Mouse (Mus musculus) left cerebral cortex, adult 9 months (tissue): ENCODE measurements around the gene Tlk2.
"Not testable (repeated sequence)": the region's sequence is repeated elsewhere in the genome, so short reads cannot be mapped to it uniquely, and the experiment has no call there.

Experiments
- DNase-seq, 2 experiments: peaks; one replicate each; pipeline ENCODE4 v3.0.0; 2022; ENCODE audit warnings: low spot score in 2 of 2

Tlk2 gene

DNA sequence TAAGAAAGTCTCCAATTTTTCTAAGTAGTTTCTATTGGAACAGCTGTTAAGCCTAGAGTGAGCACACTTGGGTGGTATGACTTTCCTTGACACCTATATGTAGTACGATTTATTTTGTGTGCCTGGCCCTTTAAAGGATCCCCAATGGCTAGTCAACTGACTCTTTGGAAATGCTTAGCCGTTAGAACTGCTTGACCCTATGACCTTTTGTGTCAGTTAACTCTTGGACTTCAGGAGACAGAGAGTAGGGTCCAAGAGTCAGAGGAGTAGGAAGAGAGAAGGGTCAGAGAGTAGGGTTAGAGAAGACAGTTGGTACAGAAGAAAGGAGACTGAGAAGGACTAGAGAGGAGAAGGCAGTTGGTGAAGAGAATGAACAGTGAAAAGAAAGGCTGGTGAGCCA is at the start of gene Tlk2:
Tlk2 (plus strand) TSS at position 292 of the 400 bp plus-strand sequence.
- no peak for DNase-seq

DNA sequence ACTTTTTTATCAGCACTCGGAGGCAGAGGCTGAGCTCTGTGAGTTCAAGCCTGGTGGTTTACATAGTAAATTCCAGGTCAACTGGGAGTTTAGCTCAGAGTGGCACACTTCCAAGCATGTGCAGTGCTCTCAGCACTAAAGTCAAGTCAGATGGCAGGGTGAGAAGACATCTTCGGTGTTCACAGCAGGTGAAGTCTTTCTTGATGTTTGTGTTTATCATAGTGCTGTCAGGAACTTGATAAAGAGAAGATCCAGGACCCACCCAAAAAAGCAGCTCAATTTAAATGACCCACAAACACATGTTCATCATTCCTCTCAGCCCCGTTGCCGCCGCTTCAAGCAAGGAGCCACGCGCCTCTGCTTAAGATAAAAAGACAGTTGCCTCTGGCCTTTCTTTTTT is 42.9 kb upstream of the Tlk2 start:
- no peak for DNase-seq

DNA sequence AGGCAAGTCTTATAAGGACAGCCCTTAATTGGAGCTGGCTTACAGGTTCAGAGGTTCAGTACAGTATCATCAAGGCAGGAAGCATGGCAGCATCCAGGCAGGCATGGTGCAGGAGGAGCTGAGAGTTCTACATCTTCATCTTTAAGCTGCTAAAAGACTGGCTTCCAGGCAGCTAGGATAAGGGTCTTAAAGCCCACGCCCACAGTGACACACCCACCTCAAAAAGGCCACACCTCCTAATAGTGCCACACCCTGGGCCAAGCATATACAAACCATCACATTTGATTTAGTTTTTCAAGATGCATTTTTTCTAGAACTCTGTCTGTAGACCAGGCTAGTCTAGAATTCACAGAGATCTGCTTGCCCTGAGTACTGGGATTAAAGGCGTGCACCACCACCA is 41.4 kb upstream of the Tlk2 start:
- DNase-seq: not testable (repeated sequence)

DNA sequence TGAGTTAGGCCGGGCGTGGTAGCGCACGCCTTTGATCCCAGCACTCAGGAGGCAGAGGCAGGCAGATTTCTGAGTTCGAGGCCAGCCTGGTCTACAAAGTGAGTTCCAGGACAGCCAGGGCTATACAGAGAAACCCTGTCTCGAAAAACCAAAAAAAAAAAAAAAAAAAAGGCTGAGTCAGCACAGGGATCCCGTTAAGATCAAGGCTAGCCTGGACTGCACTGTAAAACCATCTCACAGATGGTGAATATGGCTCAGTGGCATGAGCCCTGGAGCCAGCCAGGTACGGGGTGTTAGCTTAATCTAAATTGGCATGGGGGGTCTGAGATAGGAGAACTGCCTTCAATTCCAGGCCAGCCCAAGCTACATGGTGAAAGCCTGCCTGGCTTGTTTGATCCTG is 38.1 kb upstream of the Tlk2 start:
- DNase-seq: not testable (repeated sequence)

DNA sequence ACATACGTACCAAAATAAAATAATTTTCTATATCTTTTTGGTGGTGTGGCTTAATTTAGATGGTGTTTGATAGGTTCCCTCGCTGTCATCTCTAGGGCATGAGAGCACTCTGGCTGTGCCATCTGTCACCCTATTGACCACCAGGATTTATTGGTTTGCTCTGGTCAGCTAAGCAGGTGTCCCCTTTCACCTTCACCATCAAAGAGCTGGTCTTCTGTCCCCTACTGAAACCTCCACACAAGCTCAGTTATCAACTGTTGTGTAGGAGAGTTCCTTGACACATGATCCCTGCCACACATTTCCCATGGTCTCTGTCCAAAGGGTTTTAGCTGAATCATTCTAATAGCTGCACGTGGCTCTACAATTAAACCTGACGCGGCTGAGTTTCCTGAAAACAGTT is 37.5 kb upstream of the Tlk2 start:
- DNase-seq: no peak

DNA sequence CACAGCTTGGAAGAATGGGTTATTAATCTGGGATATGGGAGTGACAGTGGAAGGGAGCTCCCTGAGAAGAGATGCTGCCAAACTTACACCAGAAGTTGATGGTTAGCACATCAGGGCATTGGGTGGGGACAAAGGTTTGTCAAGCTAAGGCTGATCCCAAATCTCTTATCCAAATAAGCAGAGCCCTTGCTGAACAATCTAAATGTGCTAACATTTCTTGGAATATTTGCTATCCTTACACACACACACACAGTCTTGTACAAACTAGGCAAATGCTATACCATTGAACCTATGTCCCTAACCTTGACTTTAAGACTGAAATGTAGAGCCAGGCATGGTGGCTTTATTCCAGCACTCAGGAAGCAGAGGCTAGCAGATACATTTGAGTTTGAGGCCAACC is 35.0 kb upstream of the Tlk2 start:
- DNase-seq: no peak

DNA sequence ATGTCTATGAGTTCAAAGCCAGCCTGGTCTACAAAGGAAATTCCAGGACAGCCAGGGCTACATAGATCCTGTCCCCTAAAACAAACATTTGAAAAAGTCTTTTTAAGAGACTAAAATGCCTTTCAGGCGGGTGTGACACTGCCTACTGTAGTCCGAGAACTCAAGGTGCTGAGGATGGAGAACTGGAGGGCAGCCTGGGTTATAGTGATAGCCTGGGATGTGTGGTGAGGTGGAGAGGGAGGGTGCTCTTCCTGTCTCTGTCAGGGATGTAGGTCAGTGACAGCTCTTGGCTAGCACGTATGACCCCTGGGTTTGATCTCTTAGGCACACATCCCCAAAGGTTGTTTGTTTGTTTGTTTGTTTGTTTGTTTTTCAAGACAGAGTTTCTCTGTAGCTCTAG is 34.5 kb upstream of the Tlk2 start:
- no peak for DNase-seq

DNA sequence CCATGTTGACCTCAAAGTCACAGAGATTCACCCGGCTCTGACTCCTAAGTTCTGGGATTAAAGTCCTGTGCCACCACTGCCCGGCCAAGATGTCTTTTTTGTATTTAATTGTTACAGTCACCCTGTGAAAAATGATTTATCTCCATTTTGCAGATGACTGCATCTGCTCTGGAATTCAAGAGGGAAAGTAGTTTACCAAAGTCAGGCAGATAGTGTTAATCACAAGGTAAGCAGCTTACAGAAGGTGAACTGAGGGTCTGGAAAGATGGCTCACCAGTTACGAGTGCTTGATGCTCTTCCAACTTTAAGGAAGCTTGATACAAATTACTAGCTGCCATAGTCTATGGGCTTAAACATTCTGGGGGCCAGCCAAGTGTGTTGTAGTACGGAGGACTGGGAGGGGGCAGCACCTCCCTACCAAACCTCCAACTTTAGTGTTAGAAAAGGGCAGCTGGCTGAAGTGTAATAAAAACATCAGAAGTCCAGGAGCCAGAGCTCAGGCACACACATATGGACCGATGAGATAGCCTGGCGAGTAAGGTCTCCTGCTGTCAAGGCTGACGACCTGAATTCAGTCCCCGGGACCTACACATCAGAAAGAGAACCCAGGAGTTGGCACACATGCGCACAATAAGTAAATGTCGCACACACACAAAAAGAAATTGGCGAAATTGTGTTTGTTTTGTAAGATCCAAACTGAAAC is 33.9 kb upstream of the Tlk2 start:
- no peak for DNase-seq

DNA sequence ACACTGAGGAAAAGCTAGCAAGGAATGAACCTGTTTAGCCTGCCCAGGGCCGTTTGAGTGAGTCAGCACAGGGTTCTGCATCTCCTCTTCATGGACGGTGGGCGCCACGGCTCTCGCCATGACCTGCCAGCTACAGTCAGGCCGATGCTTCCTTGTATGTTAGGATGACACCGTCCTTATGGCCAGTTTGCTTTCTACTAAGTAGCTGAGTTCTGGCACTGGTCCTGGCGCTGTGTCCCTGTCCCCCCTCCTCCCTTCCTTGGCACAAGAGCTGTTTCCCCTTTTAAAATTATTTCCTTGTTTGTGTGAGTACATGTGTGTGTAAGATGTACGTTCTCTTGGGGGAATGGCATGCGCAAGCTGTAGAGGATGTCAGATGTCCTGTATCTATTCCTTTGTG is 33.4 kb upstream of the Tlk2 start:
- DNase-seq: no peak

DNA sequence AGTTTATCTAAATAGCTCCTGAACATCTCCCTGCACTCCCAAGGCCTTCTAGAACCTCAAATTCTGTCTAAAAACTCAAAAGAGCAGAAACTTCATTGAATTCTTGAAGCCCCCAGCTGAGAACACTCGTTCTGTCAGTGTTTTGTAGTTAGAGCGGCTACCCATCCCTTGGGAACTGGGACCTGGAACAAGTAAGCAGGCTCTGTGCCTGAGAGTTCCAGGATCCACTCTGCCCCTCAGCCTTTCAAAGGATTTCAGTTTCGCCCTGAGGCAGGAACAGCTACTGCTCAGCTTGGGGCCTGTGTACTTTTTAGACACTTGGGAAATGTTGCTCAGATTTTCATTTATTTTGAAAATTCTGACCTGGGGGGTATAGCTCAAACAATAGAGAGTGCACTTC is 32.0 kb upstream of the Tlk2 start, which contains the start of gene Gm10842:
Gm10842 (plus strand) TSS at position 301 of the 400 bp plus-strand sequence.
- DNase-seq: no peak

DNA sequence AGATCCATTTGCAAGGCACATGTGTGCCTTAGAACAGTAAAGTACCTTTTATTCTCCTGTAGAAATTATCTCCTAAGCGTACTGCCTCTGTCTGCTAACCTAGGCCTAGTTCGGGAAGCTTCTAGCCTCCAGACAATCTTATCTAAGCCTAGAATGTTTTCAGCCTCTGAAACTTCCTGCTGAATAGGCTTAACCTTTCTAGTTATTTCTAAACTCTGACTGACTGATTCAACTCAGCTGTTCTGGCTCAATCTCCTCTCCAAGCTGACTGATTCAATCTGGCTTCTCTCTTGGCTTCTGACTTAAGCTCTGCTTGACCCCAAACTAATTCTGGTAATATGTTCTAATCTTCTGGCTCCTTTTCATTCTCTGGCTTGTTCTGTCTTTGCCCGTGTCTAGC is 29.3 kb upstream of the Tlk2 start:
- no peak for DNase-seq

DNA sequence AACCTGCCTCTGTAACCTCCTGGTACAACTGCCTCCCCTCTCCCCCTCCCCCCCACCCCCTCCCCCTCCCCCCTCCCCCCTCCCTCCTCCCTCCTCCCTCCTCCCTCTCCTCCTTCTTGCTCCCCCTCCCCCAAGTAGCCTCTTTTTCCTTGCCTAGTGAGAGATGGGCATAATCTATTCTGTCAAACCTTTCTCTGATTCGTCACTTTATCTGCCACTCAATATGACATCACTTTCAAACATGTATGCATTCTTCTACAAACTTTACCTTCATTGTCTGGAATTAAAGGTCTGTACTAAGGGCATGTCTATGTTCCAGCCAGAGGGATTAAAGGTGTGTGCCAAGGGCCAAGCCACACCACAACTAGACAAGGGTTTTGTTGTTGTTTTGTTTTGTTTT is 28.8 kb upstream of the Tlk2 start:
- no peak for DNase-seq

DNA sequence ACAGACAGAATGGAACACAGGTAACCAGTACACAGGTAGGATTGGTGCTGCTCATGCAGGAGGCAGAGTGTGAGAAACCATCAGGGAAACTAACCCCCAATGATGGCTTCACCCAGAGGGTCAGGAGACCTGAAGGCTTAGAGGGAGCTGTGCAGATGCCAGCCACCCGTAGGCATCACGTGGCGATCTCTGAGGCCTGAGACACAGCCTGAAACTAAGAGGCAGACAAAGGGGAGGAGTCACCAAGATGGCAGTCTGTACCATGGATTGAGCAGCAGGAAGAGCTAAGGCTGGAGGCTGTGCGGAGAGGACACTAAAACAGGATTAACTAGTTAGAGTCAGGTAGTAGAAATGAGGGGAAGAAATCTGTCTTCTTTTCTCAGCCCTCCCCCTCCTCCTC is 27.9 kb upstream of the Tlk2 start:
- DNase-seq: no peak

DNA sequence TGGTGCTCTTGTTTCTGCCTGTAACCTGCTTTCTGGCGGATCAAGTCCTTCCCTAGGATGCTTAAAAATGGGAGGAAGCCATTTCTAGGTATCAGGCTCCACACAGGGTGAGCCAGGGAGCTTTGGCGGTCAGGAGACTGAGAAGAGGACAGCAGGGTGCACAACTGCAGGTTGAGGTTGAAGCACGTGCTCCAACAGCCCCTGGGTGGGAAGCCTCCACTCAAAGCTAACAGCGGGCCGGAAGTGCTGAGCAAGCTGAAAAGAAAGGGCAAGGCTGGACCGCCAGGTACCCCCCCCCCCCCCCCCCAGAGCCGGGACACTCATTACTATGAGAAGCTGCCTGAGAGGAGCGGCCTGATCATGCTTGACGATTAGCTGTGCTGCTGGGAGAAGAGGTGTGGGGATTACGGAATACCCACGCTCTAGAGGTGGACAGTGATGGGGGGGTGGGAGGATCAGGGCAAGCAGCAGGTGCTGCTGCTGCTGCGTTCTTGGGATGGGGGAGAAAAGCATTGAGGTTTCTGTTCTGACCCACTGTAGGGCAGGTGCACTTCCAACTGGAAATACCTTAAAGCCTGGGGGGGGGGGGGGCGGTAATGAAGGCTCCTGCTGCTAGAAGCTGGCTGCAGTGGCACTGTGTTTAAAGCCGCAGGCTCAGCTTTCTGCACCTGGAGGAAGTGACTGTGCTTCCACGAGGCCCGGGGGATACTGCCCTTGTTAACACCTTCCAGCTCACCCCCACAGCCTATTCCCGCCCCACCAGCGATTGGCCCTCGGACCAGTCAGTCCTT is 27.2 kb upstream of the Tlk2 start:
- DNase-seq: no peak

DNA sequence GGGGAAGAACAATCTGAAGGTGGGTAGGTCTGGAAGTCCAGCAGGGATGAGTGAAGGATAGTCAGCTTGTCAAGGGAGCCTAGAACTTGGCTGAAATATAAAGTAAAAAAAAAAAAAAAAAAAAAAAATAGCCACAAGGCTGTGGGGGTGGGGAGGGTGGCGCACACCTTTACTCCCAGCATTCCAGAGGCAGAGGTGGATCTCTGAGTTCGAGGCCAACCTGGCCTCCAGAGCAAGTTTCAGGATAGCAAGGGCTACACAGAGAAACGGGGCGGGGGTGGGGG is 26.6 kb upstream of the Tlk2 start:
- no peak for DNase-seq

DNA sequence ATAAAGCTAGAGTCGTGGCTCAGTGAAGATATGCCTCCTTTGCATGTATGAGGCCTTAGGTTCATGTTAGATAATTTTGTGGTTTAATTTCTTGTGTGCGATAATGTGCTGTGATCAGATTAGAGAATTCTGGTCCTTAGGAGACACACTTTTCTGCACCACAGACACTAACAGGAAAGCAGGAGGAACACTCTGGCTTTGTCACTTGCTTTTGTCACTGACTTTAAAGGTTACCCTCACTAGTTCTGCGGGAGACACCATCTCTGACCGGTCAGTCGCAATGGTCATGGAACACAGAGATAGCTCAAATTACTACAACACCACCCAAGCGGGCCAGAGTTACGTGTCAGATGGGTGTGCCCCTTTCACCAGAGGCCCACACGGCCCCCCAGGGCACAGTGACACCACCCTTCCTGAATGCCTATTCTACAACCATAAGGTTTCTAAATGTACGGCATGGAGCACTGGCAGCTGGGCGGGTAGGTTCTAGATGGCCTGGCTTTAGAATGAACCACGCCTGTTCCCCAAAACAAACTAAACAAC is 26.2 kb upstream of the Tlk2 start:
- no peak for DNase-seq

DNA sequence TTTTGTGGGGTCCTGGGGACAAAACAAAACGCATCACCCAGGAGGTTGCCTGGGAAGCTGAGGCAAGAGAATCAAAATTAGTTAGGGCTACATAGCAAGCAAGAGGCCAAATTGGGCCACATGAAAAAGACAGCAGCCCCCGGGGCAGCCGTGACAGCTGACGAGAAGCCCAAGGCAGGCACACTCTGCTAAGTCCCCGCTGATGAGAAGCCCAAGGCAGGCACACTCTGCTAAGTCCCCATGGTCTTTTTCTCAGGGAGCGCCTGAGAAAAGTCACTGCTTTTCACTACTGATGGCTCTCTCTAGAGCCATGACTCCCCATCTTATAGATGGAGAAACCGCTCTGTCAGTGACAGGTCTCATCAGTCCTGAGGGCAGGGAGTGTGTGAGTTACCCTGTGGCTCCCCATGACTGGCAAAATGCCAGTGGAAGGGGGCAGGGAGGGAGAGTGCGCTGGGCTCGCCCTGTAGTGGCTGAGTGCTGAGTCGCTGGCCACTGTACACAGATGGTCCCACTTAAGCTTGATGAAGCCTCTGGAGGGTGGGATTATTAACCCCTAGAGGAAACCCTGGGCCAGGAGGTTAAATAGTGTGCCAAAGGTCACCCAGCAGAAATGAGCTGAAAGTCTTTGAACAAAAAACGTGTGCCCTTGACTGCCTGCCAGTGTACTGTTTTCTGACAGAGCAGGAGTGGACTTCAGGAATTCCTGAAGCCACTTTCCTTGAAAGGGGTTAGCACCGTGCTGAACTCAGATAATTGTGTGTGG is 25.4 kb upstream of the Tlk2 start:
- no peak for DNase-seq

DNA sequence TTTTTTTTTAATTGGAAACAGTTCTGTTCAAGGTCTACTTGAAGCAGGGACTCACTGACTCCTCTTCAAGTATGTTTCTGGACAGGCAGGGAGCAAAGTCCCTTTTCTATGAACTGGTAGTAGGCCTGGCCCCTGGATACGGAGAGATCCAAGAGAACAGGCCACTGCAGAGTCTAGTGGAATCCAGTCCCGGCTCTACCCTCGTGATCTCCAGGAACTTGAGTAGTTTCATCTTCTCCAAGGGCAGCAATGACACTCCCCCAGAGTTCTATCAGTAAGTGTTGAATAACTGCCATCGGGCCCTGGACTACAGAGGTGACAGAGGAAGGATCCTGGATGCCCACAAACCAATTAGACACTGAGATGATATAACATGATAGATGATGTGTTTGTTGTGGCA is 22.7 kb upstream of the Tlk2 start:
- no peak for DNase-seq

DNA sequence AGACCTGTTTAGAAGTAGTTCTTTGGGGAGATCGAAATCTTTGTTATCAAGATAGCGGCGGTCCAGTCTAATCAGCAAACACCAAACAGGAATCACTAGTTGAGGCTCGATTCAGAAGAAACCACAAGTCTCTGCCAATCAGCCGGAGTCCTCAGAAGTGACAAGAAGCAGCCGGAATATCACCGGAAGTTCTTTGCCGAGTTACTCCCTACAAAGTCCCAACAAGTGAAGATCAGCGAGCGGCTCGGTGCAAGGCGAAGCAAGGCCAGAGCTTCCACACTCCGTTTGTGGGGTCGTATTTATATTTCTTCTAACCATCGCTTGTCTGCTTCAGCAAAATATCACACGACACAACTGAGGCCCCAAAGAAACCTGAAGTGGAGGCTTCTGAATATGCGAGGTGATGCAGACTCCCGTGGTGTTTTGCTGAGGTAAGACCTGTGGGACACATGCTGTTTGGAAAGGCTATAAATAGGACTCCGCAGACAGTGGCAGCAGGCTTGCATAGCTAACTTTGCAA is 21.8 kb upstream of the Tlk2 start:
- no peak for DNase-seq

DNA sequence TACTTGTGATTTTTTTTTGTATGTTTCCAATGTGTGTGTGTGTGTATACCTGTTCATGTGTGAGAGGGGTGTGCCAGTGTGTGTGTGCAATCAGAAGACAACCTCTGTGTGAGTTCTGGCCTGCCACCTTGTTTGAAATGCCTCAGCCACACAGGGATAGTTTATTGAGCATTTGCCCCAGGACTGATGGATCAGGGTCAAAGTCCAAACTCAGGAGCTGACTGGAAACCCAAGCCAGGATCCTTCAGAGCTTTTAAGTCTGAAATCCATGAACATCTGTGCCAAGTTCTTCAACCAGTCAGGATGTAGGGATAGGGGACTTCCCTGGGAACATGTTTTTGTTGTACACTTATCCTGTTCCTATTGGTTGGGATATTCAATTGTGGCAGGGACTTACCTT is 20.6 kb upstream of the Tlk2 start:
- DNase-seq: no peak

DNA sequence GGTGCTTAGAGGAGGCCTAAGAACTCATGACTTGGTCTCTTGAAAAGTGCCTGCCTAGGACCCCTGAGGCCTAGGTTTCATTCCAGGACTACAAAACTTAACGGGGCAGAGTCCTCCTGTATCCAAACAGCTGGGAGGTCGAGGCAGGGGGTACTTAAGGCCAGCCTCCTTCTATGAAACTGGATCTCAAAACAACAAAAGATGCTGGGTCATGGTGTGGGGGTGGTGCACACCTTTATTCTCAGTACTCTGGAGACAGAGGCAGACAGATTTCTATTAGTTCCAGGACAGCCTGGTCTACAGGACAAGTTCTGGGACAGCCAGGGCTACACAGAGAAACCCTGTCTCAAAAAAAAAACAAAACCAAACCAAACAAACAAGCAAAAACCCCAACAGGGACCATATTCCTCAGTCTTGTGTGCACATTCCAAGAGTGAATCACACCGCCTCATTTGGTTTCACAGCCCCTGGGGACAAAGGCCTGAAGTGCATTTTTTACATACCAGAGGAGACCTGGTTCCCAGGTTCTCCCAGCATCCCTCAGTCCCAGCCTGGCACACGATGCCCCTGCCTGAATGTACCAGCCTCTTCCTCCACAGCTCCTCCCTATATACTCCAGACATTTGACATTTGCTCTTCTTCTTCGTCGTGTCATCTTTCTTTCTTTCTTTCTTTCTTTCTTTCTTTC is 18.8 kb upstream of the Tlk2 start:
- DNase-seq: no peak

DNA sequence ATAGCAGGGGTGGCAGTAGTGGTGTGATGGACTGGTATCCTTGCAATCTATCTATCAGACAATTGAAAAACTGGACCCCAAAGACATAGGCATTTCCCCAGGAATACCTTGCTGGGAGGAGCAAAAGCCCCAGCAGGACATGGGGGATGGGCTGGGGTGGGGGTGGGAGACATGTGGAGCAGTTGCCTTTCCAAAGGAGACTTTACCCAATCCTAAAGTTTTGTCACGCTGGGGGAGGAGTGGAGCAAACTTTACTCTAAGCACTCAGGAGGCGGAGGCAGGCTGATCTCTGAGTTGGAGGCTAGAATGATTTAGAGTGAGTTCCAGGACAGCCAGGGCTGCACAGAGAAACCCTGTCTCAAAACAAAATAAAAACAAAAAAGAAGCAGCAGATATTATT is 17.2 kb upstream of the Tlk2 start:
- no peak for DNase-seq
